Mouse (Mus musculus) G1E (cell line): ENCODE results near the gene Fgf4.

Source experiments
- CTCF ChIP-seq: IDR thresholded peaks from 2 replicates; pipeline ENCODE4 v1.5.1; 2012; ENCODE audit warnings: low read depth, low read length, inconsistent platforms, mixed read lengths
- GATA1 ChIP-seq: IDR thresholded peaks from 2 replicates; pipeline ENCODE4 v1.6.1; 2012; ENCODE audit warnings: borderline replicate concordance, low read length, inconsistent platforms, mixed read lengths
- GATA2 ChIP-seq: IDR thresholded peaks from 2 replicates; pipeline ENCODE4 v1.6.1; 2012; ENCODE audit warnings: low read depth, low read length, inconsistent platforms, borderline replicate concordance
- POLR2AphosphoS5 ChIP-seq: IDR thresholded peaks from 2 replicates; pipeline ENCODE4 v1.6.1; 2012; ENCODE audit warnings: low read depth, low read length, inconsistent platforms; ENCODE audit not compliant: insufficient replicate concordance

DNA sequence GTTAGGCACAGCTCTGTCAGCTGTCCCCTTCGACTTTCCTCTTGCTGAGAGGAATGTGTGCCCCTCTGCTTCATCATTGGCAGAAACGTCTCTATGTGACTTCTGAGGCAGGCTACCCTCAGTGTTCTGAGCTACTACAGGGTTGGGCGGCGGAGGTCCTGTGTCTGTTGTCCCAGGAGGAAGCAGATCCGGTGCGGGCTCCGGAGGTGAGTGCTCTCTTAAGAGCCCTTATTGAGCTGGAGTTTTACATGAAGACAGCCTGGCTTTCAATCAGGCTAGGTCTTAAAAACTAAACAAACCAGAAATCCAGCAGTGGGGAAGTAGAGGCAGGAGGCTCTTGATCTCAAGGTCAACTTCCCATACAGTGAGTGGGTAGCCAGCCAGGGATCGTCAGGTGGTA, 20.4 kb downstream of the Fgf4 start:
- TF ChIP-seq CTCF (no peak), GATA2 (no peak), GATA1 (no peak), POLR2AphosphoS5 (no peak)
